Mouse (Mus musculus) olfactory bulb, adult 2 months (tissue): ENCODE measurements around the gene Ppp2r2c.

Experiments used
- CTCF ChIP-seq: fragments of 200-500 bp; IDR thresholded peaks from 2 replicates; pipeline ENCODE4 v1.5.1; 2012; ENCODE audit warnings: low read depth, mild to moderate bottlenecking, low read length, moderate library complexity; ENCODE audit not compliant: insufficient read depth
- POLR2A ChIP-seq: fragments of 200-500 bp; IDR thresholded peaks from 2 replicates; pipeline ENCODE4 v1.6.1; 2012; ENCODE audit warnings: mild to moderate bottlenecking, low read depth, low read length, moderate library complexity; ENCODE audit not compliant: insufficient read depth

DNA sequence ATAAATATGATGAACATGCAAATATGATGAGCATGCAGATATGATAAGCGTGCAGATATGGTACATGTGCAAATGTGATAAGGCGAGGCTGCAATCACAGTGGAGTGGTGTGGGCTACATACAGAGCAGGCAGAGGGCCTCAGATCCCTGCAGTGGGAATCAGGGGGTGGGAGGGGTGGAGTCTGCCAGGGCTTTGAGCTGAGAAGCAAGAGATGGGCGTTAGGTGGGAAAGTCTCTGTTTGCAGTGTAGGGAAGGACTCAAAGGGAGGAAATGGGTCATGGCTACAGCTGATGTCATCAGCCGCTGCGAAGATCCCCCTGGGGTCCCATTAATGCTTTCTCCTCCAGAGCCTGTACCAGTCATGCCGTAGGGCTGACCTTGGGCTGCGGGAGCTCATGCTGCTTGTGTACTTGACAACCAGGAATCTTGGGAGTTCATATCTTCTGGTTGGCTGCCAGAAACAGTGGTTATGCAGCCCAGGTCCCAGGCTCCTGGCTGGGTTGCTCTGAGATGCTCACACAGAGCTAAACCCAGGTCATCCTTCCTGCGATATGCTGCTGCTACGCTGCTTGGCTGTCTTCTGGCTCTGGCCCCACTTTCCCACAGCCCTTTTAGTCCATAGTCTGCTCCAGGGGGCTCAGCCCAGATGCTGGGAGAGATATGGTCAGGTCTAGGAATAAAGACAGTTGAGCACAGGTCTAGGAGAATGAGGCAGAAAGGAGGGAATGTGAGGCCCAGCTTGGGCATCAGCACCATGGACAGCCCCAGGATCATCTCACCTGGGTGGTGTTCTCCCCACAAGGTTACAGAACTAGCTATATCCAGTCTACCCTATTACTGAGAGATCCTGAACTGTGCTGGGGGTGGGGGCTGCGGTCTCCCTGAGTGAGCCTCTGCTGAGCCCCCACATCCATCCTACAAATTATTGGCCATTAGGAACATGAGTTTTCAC is 27.6 kb downstream of the Ppp2r2c start:
- no peak for TF ChIP-seq CTCF
- TF ChIP-seq POLR2A: no peak
